Mouse (Mus musculus) limb, embryonic 13.5 days (tissue): Measurements from ENCODE around the gene Itpr3. TPM values are rescaled to one million over a fixed set of nuclear protein-coding genes. Genes with fewer than 3 reads are reported as not detected.

Experiments
- ATAC-seq: fragments of 200-750 bp; cut with Nextera tagmentation; 2 replicates; pipeline ENCODE4 v1.8.0; 2017; ENCODE audit warnings: low read depth, moderate number of reproducible peaks, moderate TSS enrichment; ENCODE audit not compliant: low FRiP score
- H3K27ac ChIP-seq: fragments of 300-500 bp; sonication (generic); 2 replicates; pipeline ENCODE4 v1.5.1; 2015; ENCODE audit warnings: inconsistent platforms, mild to moderate bottlenecking, moderate library complexity
- H3K27me3 ChIP-seq: fragments of 300-500 bp; sonication (generic); 2 replicates; pipeline ENCODE4 v1.6.1; 2015; ENCODE audit warnings: mild to moderate bottlenecking, inconsistent platforms
- H3K36me3 ChIP-seq: fragments of 300-500 bp; sonication (generic); 2 replicates; pipeline ENCODE4 v1.6.1; 2015; ENCODE audit warnings: inconsistent platforms, mild to moderate bottlenecking, moderate library complexity
- H3K4me1 ChIP-seq: fragments of 300-500 bp; sonication (generic); 2 replicates; pipeline ENCODE4 v1.6.1; 2015; ENCODE audit warnings: inconsistent platforms
- H3K4me2 ChIP-seq: fragments of 300-500 bp; sonication (generic); replicated peaks from 2 replicates; pipeline ENCODE4 v1.6.1; 2015; ENCODE audit warnings: inconsistent platforms, mild to moderate bottlenecking, moderate library complexity
- H3K4me3 ChIP-seq: fragments of 300-500 bp; sonication (generic); 2 replicates; pipeline ENCODE4 v1.5.1; 2015; ENCODE audit warnings: moderate library complexity, mild to moderate bottlenecking, inconsistent platforms
- H3K9ac ChIP-seq: fragments of 300-500 bp; sonication (generic); 2 replicates; pipeline ENCODE4 v1.6.1; 2015; ENCODE audit warnings: mild to moderate bottlenecking, inconsistent platforms
- H3K9me3 ChIP-seq: fragments of 300-500 bp; sonication (generic); 2 replicates; pipeline ENCODE4 v1.6.1; 2016; ENCODE audit warnings: inconsistent platforms
- WGBS: fragments of 180-500 bp; shearing (Covaris S2); methylation state at CpG from one replicate; pipeline ENCODE4 v1.1.7; 2015; 5-methylcytosine and 5-hydroxymethylcytosine counted together
- polyA plus RNA-seq: library from polyadenylated mRNA; unstranded; fragments of >200 nt; fragmentation: Nextera tagmentation; extraction: Ambion mirVana; gene quantifications from 2 replicates; pipeline ENCODE4 v1.2.1, GENCODE M21; 2015

Gene Itpr3
- polyA plus RNA-seq, 1 experiment from 2014 or later: 3.3 TPM

DNA sequence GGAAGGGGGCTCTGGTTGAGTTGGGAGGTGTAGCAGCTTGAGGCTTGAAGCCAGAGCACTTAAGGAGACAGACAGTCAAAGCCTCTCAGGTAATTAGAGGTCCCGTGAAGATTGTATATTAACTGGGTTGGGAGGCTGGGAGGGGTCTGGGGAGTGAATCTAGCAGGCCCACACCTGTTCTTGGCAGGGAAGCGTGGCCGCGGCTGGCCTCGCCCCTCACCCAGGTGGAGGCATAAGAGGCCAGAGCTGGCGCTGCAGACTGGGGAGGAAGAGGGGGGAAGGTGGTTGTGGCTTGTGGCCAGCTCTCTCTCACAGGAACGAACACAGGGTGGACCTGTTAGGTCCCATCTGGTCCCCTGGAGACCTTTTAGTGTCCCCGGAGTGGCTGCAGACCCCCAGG, 3.6 kb downstream of the Itpr3 start:
- Histone ChIP-seq H3K9me3 (0 out of 2 replicates have a peak, but pooled peaks cover 3% of the 10 kb centered on the region), H3K4me3 (no peak overlapping the region), H3K4me1 (peaks cover 55% of the 10 kb centered on the region), H3K36me3 (no peaks in the 10 kb centered on the region), H3K9ac (no peak overlapping the region), H3K27ac (no peak overlapping the region), H3K4me2 (no peak overlapping the region), H3K27me3 (peaks cover 7% of the 10 kb centered on the region; the same call in 1 of the 2 replicates)
- WGBS: 63% methylated on average over 8 of the region's 8 CpGs
- ATAC-seq: no peak

DNA sequence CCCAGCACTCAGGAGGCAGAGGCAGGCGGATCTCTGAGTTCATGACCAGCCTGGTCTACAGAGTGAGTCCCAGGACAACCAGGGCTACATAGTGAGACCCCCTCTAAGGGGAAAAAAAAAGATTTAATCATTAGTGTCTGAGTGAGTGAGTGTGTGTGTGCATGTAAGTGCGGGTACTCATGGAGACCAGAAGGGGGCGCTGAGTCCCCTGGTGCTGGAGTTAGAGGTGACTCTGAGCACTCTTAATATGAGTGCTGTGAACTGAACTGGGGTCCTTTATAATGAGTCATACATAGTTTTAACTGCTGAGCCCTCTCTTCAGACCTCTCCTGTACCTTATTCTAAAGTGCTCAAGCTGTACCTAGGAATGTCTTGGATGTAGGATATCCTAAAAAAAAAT, 4.6 kb downstream of the Itpr3 start:
- 91% methylated on average over 3 of the region's 3 CpGs for WGBS
- H3K9me3 ChIP-seq: 0 out of 2 replicates have a peak, but pooled peaks cover 3% of the 10 kb centered on the region
- H3K27ac ChIP-seq: no peak overlapping the region
- H3K4me2 ChIP-seq: no peak overlapping the region
- H3K4me1 ChIP-seq: peaks cover 47% of the 10 kb centered on the region
- H3K4me3 ChIP-seq: no peak overlapping the region
- peaks cover 7% of the 10 kb centered on the region; the same call in 1 of the 2 replicates for H3K27me3 ChIP-seq
- no peaks in the 10 kb centered on the region for H3K36me3 ChIP-seq
- no peak for ATAC-seq
- H3K9ac ChIP-seq: no peak overlapping the region

DNA sequence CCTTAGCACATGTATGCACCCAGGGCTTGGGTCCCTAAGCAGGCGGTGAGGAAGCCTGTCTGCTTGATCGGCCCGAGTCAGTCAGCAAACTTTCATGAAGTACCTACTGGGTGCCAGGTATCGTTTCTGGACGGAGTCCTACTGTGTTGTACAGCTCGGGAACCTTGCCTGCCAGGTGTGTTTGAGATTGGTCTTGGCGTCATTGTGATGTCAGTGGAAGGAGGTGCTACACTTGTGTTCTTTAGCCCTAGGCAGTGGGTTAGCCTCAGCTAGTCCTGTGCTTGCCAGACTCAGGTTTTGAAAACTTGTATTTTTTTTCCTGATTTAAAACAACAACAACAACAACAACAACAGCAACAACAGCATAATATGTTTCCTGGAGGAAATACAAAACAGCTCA, 5.6 kb downstream of the Itpr3 start:
- WGBS: 88% methylated on average over 7 of the region's 7 CpGs
- Histone ChIP-seq H3K4me3 (no peak overlapping the region), H3K27me3 (peaks cover 7% of the 10 kb centered on the region; the same call in 1 of the 2 replicates), H3K36me3 (no peaks in the 10 kb centered on the region), H3K27ac (no peak overlapping the region), H3K4me2 (no peak overlapping the region), H3K9me3 (0 out of 2 replicates have a peak, but pooled peaks cover 3% of the 10 kb centered on the region), H3K4me1 (peaks cover 44% of the 10 kb centered on the region), H3K9ac (no peak overlapping the region)
- no peak for ATAC-seq

DNA sequence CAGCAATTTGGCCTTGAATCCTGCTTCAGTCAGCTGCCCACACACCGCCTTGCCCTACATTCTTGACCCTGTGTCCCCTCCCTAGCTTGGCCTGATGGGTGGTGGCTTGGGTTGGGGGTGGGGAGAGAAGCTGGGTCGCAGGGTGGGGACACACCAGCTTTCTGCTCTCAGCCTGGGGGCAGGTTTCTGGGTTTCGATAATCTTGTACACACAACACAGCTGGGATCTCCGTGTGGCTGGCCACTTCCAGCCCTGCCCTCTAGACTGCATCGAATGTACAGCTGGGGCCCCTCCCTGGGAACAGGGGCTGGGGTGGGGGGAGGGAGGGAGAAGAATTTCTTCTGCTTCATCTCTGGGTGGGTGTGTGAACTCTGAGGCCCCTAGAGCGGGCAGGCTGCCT, 6.6 kb downstream of the Itpr3 start:
- Histone ChIP-seq H3K9ac (peak overlapping the region; percentile 26; the same call in 1 of the 2 replicates), H3K9me3 (0 out of 2 replicates have a peak, but pooled peaks cover 3% of the 10 kb centered on the region), H3K4me2 (no peak overlapping the region)

DNA sequence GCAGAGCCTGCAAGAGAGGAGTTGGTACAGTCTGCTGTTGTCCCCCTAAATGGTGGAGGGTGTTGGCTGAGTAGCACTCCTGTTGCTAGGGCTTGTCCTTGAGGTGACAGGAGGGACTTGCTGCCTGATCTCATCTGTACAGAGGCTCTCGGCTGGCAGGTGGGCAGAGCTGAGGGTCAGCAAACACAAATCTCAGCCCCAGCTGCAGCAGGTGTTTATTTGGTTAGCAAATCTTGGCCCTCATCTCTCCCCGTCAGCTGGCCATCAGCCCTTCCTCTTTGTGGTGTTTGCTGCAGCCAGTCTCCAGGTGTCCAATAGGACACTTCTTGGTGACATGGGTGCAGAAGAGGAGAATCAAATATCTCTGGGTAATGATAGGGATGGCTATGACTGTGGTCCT, 7.1 kb downstream of the Itpr3 start:
- Histone ChIP-seq H3K4me2 (no peak overlapping the region), H3K9me3 (0 out of 2 replicates have a peak, but pooled peaks cover 3% of the 10 kb centered on the region), H3K4me1 (peaks cover 29% of the 10 kb centered on the region), H3K4me3 (no peak overlapping the region), H3K27me3 (no peaks in the 10 kb centered on the region), H3K27ac (no peak overlapping the region), H3K36me3 (no peaks in the 10 kb centered on the region), H3K9ac (no peak overlapping the region)
- 68% methylated on average over 2 of the region's 2 CpGs for WGBS
- no peak for ATAC-seq

More for the DNA sequence above, 6.6 kb downstream of the Itpr3 start:
- Histone ChIP-seq H3K4me3 (no peak overlapping the region), H3K27ac (no peak overlapping the region), H3K27me3 (peaks cover 1% of the 10 kb centered on the region; the same call in 1 of the 2 replicates), H3K36me3 (no peaks in the 10 kb centered on the region), H3K4me1 (peaks cover 34% of the 10 kb centered on the region)
- ATAC-seq: no peak
- 49% methylated on average over 6 of the region's 6 CpGs for whole genome bisulfite sequencing

DNA sequence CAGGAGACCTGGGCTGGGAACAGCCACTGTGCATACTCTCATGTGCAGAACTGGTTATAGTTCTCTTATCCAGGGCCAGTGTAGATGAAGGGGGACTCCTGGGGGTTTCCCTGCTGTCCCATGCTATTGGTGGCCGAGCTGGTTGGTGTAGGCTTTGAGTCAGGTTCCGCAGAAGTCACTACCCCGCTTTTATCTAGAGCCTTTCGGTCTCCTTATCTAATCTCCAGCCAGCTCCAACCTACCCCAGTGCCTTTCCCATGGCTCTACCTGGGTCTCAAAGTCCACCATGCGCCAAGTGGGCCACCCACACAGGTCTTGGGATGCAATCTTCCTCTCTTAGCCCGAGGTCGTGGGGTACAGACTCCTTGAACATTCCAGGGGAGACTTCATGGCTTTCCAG, 9.0 kb downstream of the Itpr3 start:
- 77% methylated on average over 7 of the region's 7 CpGs for WGBS
- H3K27ac ChIP-seq: no peak overlapping the region
- H3K4me1 ChIP-seq: peaks cover 23% of the 10 kb centered on the region
- no peak overlapping the region for H3K4me2 ChIP-seq
- no peak overlapping the region for H3K4me3 ChIP-seq
- 0 out of 2 replicates have a peak, but pooled peaks cover 3% of the 10 kb centered on the region for H3K9me3 ChIP-seq
- no peaks in the 10 kb centered on the region for H3K27me3 ChIP-seq
- no peak for ATAC-seq
- no peak overlapping the region for H3K9ac ChIP-seq
- H3K36me3 ChIP-seq: no peaks in the 10 kb centered on the region

DNA sequence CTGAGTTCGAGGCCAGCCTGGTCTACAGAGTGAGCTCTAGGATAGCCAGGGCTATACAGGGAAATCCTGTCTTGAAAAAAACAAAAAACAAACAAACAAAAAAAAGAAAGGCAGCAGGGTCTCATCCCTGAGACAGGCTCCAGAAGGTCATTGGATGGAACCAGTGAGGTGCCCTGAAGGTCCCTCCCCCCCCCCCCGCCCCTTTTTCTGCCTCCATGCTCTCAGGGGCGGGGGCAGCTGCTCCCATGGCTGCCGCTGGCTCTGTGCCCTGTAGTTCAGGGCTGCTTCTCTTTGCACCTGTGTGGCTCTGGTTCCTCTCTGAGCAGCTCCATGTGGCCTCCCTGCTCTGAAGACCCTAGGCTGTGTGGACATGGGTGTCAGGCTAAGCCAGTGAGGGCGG, 12.0 kb downstream of the Itpr3 start:
- 0 out of 2 replicates have a peak, but pooled peaks cover 2% of the 10 kb centered on the region for H3K36me3 ChIP-seq
- no peak overlapping the region for H3K27ac ChIP-seq
- H3K4me3 ChIP-seq: no peak overlapping the region
- no peak overlapping the region for H3K9ac ChIP-seq
- H3K9me3 ChIP-seq: no peaks in the 10 kb centered on the region
- no peak for ATAC-seq
- no peaks in the 10 kb centered on the region for H3K27me3 ChIP-seq
- no peak overlapping the region for H3K4me2 ChIP-seq
- WGBS: 74% methylated on average over 5 of the region's 5 CpGs
- H3K4me1 ChIP-seq: peaks cover 16% of the 10 kb centered on the region

DNA sequence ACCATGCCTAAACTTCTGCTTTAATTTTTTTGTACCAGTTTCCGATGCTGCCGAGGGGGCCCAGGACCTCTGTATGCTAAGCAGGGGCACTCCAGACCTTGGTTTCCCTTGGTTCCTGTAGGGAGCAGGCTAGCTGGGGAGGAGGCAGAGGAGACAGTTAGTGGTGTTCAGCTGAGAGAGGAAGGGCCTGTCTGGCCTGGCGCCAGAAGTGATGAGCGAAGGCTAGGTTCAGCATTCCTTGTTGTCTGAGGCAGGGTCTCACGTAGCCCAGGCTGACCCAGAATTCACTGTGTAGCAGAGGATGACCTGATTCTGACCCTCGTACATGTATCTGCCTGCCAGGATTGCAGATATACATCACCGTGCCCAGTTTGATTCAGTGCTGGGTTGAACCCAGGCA, 13.8 kb downstream of the Itpr3 start:
- ATAC-seq: no peak
- Histone ChIP-seq H3K36me3 (0 out of 2 replicates have a peak, but pooled peaks cover 2% of the 10 kb centered on the region), H3K4me2 (no peak overlapping the region), H3K27ac (no peak overlapping the region), H3K9me3 (no peaks in the 10 kb centered on the region), H3K4me3 (no peak overlapping the region), H3K27me3 (no peaks in the 10 kb centered on the region), H3K4me1 (peaks cover 25% of the 10 kb centered on the region), H3K9ac (no peak overlapping the region)
- 93% methylated on average over 7 of the region's 7 CpGs for WGBS

DNA sequence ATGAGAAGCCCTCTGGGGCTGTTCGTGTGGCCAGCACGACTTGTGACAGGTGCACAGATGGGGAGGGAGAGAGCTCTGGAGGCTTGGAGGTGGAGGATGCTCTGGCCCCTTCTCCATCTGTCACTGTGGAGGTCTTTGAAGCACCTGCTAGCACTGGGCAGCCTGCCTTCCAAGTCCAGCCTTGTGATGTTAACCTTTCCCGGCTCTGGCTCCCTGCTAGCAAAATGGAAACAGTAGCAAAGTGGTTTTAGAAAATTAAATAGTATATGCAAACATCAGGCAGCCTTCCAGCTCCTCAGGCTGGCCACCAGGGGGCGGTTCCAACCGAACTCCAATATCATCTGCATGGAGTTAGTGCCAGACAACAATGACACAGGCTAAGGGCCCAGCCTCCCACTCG, 14.5 kb downstream of the Itpr3 start:
- Histone ChIP-seq H3K36me3 (0 out of 2 replicates have a peak, but pooled peaks cover 2% of the 10 kb centered on the region), H3K27ac (no peak overlapping the region), H3K4me1 (peaks cover 25% of the 10 kb centered on the region), H3K9me3 (no peaks in the 10 kb centered on the region), H3K4me3 (no peak overlapping the region), H3K27me3 (no peaks in the 10 kb centered on the region), H3K4me2 (no peak overlapping the region), H3K9ac (no peak overlapping the region)
- ATAC-seq: no peak
- 45% methylated on average over 6 of the region's 6 CpGs for WGBS

DNA sequence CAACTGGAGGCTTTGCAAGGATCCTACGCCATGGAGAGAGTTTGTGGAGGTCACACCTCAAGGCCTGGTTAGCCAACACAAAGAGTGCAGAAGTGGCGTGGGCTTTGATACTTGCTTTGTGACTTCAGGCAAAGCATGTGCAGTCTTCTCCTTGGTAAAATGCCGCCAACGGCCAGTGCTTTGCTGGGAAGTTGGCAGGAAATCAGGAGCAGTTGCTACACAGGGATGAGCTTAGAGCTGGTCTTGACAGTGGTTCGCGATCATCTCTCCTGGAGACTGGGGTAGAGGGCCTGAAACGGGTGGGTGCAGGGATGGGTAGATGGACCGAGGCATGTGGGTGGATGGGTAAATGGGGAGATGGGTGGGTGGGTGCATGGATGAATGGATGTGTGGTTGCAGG, 15.3 kb downstream of the Itpr3 start:
- no peak overlapping the region for H3K27ac ChIP-seq
- H3K4me2 ChIP-seq: no peak overlapping the region
- peaks cover 25% of the 10 kb centered on the region for H3K4me1 ChIP-seq
- H3K9me3 ChIP-seq: no peaks in the 10 kb centered on the region
- peaks cover 9% of the 10 kb centered on the region; the same call in 1 of the 2 replicates for H3K36me3 ChIP-seq
- no peak overlapping the region for H3K4me3 ChIP-seq
- H3K9ac ChIP-seq: no peak overlapping the region
- 93% methylated on average over 8 of the region's 8 CpGs for WGBS
- no peaks in the 10 kb centered on the region for H3K27me3 ChIP-seq
- ATAC-seq: no peak

DNA sequence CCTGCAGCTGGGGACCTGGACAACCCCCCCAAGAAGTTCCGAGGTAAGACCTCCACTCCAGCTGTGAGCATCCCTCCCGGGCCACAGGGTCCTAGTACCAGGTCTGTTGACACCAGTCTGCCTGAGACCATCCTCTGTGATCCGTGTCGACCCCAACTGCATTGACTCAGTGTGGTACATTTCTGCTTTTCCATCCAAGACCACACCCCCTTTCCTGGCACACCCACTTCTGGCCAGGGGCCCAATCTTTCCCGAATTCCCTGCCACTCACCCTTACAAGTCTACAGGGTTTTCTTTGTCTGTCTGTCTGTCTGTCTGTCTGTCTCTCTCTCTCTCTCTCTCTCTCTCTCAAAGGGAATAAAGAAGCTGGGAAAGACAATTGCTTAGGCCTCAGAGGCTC, 16.0 kb downstream of the Itpr3 start:
- 87% methylated on average over 5 of the region's 5 CpGs for WGBS
- Histone ChIP-seq H3K4me2 (no peak overlapping the region), H3K4me1 (peaks cover 25% of the 10 kb centered on the region)

DNA sequence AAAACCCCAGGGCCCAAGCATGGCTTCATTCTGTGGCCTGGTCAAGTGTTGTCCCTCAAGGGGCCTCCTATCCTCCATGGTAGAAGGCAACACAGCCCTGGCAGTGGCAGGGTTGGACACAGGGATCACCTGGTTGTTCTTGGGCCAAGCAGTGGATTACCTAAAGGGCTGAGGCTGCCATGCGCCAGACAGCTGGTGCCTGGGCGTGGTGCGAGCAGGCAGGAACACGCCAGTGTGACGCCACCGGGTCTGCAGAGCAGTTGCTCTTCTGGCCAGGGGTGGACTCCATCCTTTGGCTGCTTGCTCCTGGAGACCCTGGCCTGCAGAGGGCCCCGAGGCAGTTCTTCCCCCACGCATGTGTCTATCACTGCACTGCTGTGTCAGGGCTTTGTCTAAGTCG, 16.7 kb downstream of the Itpr3 start:
- H3K4me2 ChIP-seq: no peak overlapping the region
- no peak overlapping the region for H3K4me3 ChIP-seq
- no peaks in the 10 kb centered on the region for H3K27me3 ChIP-seq
- H3K27ac ChIP-seq: no peak overlapping the region
- WGBS: 66% methylated on average over 9 of the region's 9 CpGs
- peaks cover 25% of the 10 kb centered on the region for H3K4me1 ChIP-seq
- no peaks in the 10 kb centered on the region for H3K9me3 ChIP-seq
- no peak overlapping the region for H3K9ac ChIP-seq
- H3K36me3 ChIP-seq: peaks cover 11% of the 10 kb centered on the region; the same call in 1 of the 2 replicates
- ATAC-seq: no peak

More for the DNA sequence above, 16.0 kb downstream of the Itpr3 start:
- H3K27me3 ChIP-seq: no peaks in the 10 kb centered on the region
- no peak overlapping the region for H3K9ac ChIP-seq
- no peaks in the 10 kb centered on the region for H3K9me3 ChIP-seq
- ATAC-seq: no peak
- no peak overlapping the region for H3K27ac ChIP-seq
- H3K36me3 ChIP-seq: peaks cover 11% of the 10 kb centered on the region; the same call in 1 of the 2 replicates
- H3K4me3 ChIP-seq: no peak overlapping the region

DNA sequence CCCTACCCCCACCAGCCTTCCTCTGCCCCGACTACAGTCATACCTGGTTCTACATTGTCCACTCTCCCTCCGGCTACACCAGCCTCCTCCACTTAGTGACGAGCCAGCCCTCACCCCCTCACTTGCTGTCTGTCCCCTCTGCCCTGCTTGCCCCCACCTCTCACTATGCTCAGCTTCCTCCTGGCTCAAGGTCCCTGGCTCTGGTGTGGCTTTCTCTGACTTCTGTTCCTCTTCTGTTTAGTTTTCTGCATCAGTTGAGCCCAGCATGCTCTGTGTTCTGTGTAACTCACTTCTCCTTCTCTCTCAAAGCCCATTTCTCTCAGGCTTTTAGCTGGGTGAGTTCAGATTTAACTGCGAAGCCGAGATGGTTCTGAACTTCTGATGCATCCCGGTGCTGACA, 17.1 kb downstream of the Itpr3 start:
- Histone ChIP-seq H3K9me3 (no peaks in the 10 kb centered on the region), H3K36me3 (peaks cover 11% of the 10 kb centered on the region; the same call in 1 of the 2 replicates), H3K27ac (peak overlapping the region; percentile 48; the same call in 1 of the 2 replicates), H3K4me3 (no peak overlapping the region), H3K4me2 (no peak overlapping the region), H3K4me1 (peaks cover 24% of the 10 kb centered on the region), H3K27me3 (no peaks in the 10 kb centered on the region), H3K9ac (no peak overlapping the region)
- WGBS: 74% methylated on average over 6 of the region's 6 CpGs
- no peak for ATAC-seq
